Mouse (Mus musculus) midbrain, embryonic 10.5 days (tissue): ENCODE measurements around the gene Ccdc9. TPM values are rescaled to one million over a fixed set of nuclear protein-coding genes. Genes with fewer than 3 reads are reported as not detected.

Source experiments
- DNase-seq: peaks from one replicate; pipeline ENCODE4 v3.0.0-alpha.2; 2017; ENCODE audit warnings: low spot score
- H3K27ac ChIP-seq: fragments of 300-500 bp; sonication (generic); replicated peaks from 2 replicates; pipeline ENCODE4 v1.5.1; 2016; ENCODE audit warnings: mild to moderate bottlenecking
- H3K27me3 ChIP-seq: fragments of 300-500 bp; sonication (generic); 2 replicates; pipeline ENCODE4 v1.6.1; 2016; ENCODE audit warnings: low read depth, mild to moderate bottlenecking; ENCODE audit not compliant: poor library complexity, severe bottlenecking
- H3K36me3 ChIP-seq: fragments of 300-500 bp; sonication (generic); 2 replicates; pipeline ENCODE4 v1.6.1; 2016; ENCODE audit warnings: mild to moderate bottlenecking, moderate library complexity
- H3K4me1 ChIP-seq: fragments of 300-500 bp; sonication (generic); 2 replicates; pipeline ENCODE4 v1.6.1; 2016
- H3K4me3 ChIP-seq: fragments of 300-500 bp; sonication (generic); 2 replicates; pipeline ENCODE4 v1.5.1; 2016; ENCODE audit warnings: mild to moderate bottlenecking, moderate library complexity
- H3K9me3 ChIP-seq: fragments of 300-500 bp; sonication (generic); replicated peaks from 2 replicates; pipeline ENCODE4 v1.6.1; 2016; ENCODE audit warnings: mild to moderate bottlenecking
- WGBS: fragments of 180-500 bp; shearing (Covaris S2); methylation state at CpG from one replicate; pipeline ENCODE4 v1.1.7; 2016; 5-methylcytosine and 5-hydroxymethylcytosine counted together
- polyA plus RNA-seq: library from polyadenylated mRNA; unstranded; fragments of >200 nt; fragmentation: Nextera tagmentation; extraction: Ambion mirVana; gene quantifications from 2 replicates; pipeline ENCODE4 v1.2.1, GENCODE M21; 2016

Ccdc9 gene
- polyA plus RNA-seq, 1 experiment from 2014 or later, result 24.6 TPM

DNA sequence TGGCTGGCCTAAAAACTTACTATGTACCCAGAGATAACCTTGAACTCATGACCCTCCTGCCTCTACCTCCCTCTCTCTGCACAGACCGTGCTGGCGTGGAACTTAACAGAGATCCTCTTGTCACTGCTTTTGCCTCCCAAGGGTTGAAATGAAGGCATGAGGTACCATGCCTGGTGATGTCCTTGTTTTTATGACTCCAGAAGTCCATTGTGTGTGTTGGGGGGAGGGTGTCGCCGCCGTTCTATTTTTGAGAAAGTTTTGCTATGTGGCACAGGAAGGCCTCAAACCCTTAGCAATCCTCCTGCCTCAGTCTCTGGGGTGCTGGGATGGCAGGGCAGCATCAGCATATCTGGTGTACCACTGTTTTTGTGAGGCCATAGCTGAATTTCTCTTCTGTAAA is 12.3 kb upstream of the Ccdc9 start:
- H3K4me1 ChIP-seq, result peaks cover 48% of the 10 kb centered on the region
- DNase-seq, result no peak
- no peaks in the 10 kb centered on the region for H3K9me3 ChIP-seq
- peak overlapping the region; percentile 63 for H3K4me3 ChIP-seq
- peaks cover 18% of the 10 kb centered on the region for H3K27me3 ChIP-seq
- no peaks in the 10 kb centered on the region for H3K36me3 ChIP-seq
- WGBS, result 75% methylated on average over 5 of the region's 5 CpGs
- H3K27ac ChIP-seq, result peak overlapping the region; percentile 83; the same call in 1 of the 2 replicates

DNA sequence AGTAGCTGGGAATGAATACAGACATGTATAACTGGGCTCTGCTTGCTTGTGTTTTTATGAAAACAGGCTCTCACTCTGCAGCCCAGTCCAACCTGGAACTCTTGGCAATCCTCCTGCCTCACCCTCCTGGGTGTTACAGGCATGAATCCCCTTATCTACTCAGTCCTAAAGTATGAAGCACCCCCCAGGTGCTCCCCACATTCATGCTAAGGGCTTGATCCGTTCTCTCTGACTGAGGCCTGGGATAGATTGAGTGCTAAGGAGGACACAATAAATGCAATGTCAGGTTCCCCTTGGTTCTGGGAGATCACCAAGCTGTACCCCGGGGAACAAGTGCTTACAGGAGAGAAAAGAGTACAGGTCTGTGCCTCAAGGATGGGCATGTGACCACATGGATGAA is 11.0 kb upstream of the Ccdc9 start:
- H3K36me3 ChIP-seq, result no peaks in the 10 kb centered on the region
- 77% methylated on average over 2 of the region's 2 CpGs for WGBS
- H3K27ac ChIP-seq, result no peak overlapping the region; the same call in 1 of the 2 replicates
- H3K4me1 ChIP-seq, result peaks cover 48% of the 10 kb centered on the region
- no peak for DNase-seq
- H3K9me3 ChIP-seq, result no peaks in the 10 kb centered on the region
- H3K27me3 ChIP-seq, result peaks cover 18% of the 10 kb centered on the region
- H3K4me3 ChIP-seq, result no peak overlapping the region

DNA sequence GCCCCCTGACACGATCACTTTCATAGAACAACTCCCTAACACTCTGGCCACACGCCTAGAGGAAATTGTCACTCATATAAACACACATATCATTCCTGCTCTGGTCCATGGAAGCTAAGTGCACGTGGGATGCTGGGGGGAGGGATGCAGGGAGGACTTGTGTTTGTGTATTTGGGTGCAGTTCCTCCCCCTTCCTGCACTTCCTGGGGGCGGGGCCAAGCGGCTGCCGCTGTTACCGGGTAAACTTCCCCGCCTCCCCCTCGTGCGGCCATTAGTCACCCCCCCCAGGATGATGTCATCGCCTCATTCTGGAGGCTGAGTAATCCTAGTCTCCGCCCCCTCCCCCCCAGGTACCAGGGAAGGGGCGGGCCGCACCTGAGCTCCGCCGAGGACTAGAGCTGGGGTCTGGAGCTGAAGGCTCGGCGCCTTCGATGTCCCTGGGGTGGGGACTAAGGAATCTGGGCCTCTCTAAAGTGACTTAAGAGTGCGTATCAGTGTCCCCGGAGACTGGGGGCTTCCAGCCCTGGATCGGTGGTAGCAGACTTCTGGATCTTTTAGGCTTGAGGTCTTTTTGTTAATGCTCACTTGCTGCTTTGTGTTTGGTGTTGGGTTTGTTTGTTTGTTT is 10.3 kb upstream of the Ccdc9 start:
- H3K27ac ChIP-seq, result peak overlapping the region; percentile 73
- no peaks in the 10 kb centered on the region for H3K36me3 ChIP-seq
- no peaks in the 10 kb centered on the region for H3K9me3 ChIP-seq
- H3K4me3 ChIP-seq, result peak overlapping the region; percentile 58
- peak; percentile 82 for DNase-seq
- H3K27me3 ChIP-seq, result peaks cover 18% of the 10 kb centered on the region
- H3K4me1 ChIP-seq, result peaks cover 48% of the 10 kb centered on the region
- WGBS, result 1% methylated on average over 22 of the region's 22 CpGs

DNA sequence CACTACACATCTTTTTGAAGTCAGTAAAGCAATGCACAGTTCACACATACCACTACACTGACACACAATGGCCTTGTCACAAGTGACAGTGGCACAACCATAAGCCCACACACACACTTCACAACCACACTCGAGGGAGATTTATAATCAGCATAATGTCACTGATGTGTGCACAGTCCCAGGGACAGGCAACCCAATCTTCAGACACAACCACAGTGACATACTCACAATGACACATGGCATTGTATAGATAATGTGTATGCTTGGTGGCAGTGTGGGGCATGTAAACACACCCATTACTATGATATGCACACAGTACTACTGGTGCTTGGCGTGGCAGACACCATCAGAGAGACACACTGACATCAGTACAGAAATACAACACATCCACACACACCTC is 9.6 kb upstream of the Ccdc9 start:
- H3K9me3 ChIP-seq, result no peaks in the 10 kb centered on the region
- peaks cover 48% of the 10 kb centered on the region for H3K4me1 ChIP-seq
- 45% methylated on average over 2 of the region's 2 CpGs for WGBS
- H3K27me3 ChIP-seq, result peaks cover 18% of the 10 kb centered on the region
- H3K27ac ChIP-seq, result no peak overlapping the region
- H3K4me3 ChIP-seq, result peak overlapping the region; percentile 64
- DNase-seq, result no peak
- H3K36me3 ChIP-seq, result no peaks in the 10 kb centered on the region

DNA sequence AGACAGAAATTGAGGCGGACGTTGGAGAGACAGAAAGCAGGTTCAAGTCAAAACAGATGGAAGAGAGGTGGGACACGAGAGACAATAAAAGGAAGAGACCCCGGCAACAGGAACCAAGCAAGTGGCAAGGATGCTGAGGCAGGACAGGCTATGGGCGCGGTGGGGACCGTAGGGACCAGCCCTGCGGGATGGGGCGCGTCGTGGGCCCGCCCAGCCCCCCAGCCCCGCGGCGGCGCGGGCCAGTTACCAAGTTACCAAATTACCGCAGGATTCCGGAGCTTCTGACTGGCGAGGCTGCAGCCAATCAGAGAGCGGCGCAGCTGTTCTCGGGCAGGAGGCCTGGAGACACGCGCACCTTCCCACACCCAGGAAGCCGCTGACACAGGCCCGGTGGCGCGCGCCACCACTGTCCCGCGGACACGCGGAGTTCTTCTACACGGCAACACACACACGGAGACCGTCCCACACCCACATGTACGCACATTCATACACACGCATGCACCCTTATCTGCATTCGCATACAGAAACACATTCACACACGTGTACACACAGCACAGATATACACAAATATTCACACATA is 8.8 kb upstream of the Ccdc9 start:
- WGBS, result 3% methylated on average over 41 of the region's 41 CpGs
- DNase-seq, result peak; percentile 81
- Histone ChIP-seq H3K27ac (peak overlapping the region; percentile 88), H3K36me3 (no peaks in the 10 kb centered on the region), H3K4me1 (peaks cover 46% of the 10 kb centered on the region), H3K4me3 (peak overlapping the region; percentile 64), H3K9me3 (no peaks in the 10 kb centered on the region), H3K27me3 (peaks cover 18% of the 10 kb centered on the region)

DNA sequence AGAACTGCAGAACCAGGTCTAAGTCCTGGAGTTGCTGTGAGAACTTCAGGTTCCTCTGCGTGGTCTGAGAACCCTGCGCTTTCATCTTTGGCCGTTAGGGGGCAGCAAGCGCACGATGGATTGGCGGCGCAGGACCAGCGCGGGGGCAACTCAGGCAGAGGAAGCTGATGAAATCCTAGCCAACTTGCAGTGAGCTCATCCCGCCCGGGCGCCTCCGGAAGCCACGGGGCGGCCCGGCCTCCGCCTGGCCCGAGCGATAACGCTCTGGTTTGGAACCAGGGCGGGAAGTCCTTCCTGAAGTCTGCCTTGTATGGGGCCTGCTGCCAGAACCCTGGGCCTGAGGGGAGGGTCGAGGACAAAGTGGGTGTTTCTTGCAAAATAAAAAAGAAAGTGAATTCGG is 8.2 kb upstream of the Ccdc9 start:
- peaks cover 41% of the 10 kb centered on the region for H3K4me1 ChIP-seq
- H3K4me3 ChIP-seq, result peak overlapping the region; percentile 64
- WGBS, result under 1% methylated on average over 23 of the region's 23 CpGs
- H3K27me3 ChIP-seq, result peaks cover 18% of the 10 kb centered on the region
- no peaks in the 10 kb centered on the region for H3K36me3 ChIP-seq
- H3K27ac ChIP-seq, result peak overlapping the region; percentile 88
- no peaks in the 10 kb centered on the region for H3K9me3 ChIP-seq
- peak; percentile 95 for DNase-seq

DNA sequence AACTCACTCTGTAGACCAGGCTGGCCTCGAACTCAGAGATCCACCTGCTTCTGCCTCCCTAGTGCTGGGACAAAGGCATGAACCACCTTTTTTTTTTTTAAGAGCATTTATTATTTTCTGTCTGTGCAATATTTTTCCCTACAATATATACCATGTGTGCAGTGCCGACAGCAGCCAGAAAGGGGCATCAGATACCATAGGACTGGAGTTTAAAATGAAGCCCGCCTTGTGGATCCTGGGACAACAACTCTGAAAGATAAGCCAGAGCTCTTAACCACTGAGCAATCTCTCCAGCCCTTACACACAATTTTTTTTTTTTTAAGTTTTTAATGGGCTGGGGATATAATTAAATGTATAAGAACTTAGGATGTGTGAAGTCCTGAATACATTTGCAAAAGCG is 7.8 kb upstream of the Ccdc9 start:
- H3K9me3 ChIP-seq, result no peaks in the 10 kb centered on the region
- H3K36me3 ChIP-seq, result no peaks in the 10 kb centered on the region
- no peak overlapping the region for H3K27ac ChIP-seq
- H3K27me3 ChIP-seq, result peaks cover 18% of the 10 kb centered on the region
- DNase-seq, result no peak
- H3K4me3 ChIP-seq, result peak overlapping the region; percentile 64; the same call in 1 of the 2 replicates
- WGBS, result 33% methylated on average over 4 of the region's 4 CpGs
- H3K4me1 ChIP-seq, result peaks cover 36% of the 10 kb centered on the region

DNA sequence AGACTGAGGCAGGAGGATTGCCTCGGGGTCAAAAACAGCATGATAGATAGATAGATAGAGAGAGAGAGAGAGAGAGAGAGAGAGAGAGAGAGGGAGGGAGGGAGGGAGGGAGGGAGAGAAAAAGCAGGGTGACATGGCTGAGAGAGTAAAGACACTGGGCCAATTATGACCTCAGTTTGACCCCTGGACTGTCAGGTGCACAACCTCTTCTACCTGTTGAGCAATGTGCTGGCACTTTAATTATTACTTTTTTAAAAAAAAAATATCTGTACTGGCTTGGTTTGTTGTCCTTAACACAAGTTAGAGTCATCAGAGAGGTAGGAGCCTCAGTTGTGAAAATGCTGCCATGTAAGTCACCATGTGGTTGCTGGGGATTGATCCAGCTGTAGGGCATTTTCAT is 1.2 kb upstream of the Ccdc9 start:
- Histone ChIP-seq H3K27me3 (no peaks in the 10 kb centered on the region), H3K4me1 (peaks cover 19% of the 10 kb centered on the region), H3K9me3 (no peaks in the 10 kb centered on the region), H3K4me3 (no peak overlapping the region), H3K27ac (no peak overlapping the region), H3K36me3 (peaks cover 17% of the 10 kb centered on the region)
- WGBS, result 68% methylated on average over 1 of the region's 1 CpGs
- DNase-seq, result no peak

DNA sequence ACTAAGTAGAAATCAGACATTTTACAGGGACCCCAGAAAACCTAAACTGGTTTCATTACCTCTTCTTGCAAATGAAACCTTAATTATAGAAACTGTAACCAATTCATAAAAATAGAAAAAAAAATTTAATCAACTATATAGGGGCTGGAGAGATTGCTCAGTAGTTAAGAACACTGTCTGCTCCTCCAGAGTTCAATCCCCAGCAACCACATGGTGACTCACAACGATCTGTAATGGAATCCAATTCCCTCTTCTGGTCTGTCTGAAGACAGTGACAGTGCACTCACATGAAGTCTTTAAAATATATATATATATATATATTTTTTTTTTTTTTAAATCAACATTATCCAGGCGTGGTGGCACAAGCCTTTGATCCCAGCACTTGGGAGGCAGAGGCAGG is 421 bp upstream of the Ccdc9 start:
- WGBS, result 87% methylated on average over 2 of the region's 2 CpGs
- peak overlapping the region; percentile 97 for H3K27ac ChIP-seq

DNA sequence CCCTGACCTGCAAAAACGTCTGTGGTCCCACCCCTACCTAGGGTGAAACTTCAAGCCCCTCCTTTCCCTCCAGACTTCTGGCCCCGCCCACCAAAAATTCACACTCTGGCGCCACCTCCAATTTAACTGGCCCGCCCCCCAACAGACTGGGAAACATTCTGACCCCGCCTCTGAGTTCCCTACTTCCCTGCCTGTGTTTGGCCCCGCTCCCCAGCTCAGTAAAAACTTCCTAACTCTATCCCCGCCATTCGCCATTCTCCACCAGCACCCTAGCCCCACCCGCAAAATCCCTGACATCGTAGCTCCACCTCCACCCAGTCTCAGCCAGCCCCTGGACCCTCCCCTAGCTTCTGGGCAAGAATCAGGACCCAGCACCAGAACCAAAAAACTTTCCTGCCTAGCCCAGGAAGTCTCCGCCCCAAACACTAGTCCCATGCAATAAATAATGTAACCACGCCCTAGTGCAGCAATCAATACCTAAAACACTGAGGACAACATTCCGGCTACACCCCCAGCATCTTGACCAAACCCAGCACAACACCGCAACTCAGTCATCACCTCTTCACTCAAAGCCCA is 1.1 kb downstream of the Ccdc9 start:
- H3K27ac ChIP-seq, result peak overlapping the region; percentile 97; the same call in 1 of the 2 replicates
- DNase-seq, result peak; percentile 30
- no peaks in the 10 kb centered on the region for H3K27me3 ChIP-seq
- peaks cover 40% of the 10 kb centered on the region for H3K36me3 ChIP-seq
- WGBS, result 4% methylated on average over 14 of the region's 14 CpGs
- peaks cover 19% of the 10 kb centered on the region for H3K4me1 ChIP-seq
- H3K9me3 ChIP-seq, result no peaks in the 10 kb centered on the region
- peak overlapping the region; percentile 83 for H3K4me3 ChIP-seq

More for the DNA sequence above, 421 bp upstream of the Ccdc9 start:
- peak overlapping the region; percentile 83 for H3K4me3 ChIP-seq
- peaks cover 25% of the 10 kb centered on the region for H3K36me3 ChIP-seq
- H3K9me3 ChIP-seq, result no peaks in the 10 kb centered on the region
- DNase-seq, result no peak
- no peaks in the 10 kb centered on the region for H3K27me3 ChIP-seq
- peaks cover 19% of the 10 kb centered on the region for H3K4me1 ChIP-seq

DNA sequence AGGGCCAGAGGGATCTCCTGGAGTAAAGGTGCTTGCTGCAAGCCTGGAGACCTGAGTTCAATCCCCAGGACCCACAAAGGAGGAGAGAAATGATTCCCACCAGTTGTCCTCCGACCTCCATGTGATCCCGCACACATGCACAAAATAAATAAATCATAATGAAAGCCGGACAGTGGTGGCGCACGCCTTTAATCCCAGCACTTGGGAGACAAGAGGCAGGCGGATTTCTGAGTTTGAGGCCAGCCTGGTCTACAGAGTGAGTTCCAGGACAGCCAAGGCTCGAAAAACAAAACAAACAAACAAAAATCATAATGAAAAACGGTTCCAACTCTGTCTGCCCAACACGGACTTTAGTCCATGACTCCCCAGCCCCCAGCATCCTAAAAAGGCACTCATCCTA is 1.7 kb downstream of the Ccdc9 start:
- DNase-seq, result no peak
- WGBS, result 83% methylated on average over 9 of the region's 9 CpGs
- no peaks in the 10 kb centered on the region for H3K9me3 ChIP-seq
- H3K4me1 ChIP-seq, result peaks cover 19% of the 10 kb centered on the region
- H3K27me3 ChIP-seq, result no peaks in the 10 kb centered on the region
- no peak overlapping the region for H3K27ac ChIP-seq
- H3K36me3 ChIP-seq, result peaks cover 46% of the 10 kb centered on the region
- peak overlapping the region; percentile 83 for H3K4me3 ChIP-seq

DNA sequence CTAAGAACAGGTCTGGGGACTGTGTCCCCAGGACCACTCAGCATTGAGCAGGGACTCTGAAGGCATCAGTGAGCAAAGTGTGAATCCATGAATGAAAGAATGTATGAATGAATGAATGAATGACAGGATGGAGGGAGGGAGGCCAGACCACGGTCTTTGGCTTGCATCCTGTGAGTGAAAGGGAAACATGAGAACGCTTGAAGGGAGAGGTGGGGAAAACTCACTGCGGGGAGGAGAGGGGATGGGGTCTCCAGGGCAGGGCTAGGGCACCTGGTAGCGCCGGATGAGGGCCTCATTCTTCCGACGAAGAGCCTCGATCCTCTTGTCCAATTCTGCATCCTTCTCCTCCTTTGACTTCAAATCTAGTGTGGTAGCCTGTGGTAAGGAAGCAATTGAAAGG is 2.6 kb downstream of the Ccdc9 start:
- H3K27ac ChIP-seq, result no peak overlapping the region
- WGBS, result 91% methylated on average over 8 of the region's 8 CpGs

DNA sequence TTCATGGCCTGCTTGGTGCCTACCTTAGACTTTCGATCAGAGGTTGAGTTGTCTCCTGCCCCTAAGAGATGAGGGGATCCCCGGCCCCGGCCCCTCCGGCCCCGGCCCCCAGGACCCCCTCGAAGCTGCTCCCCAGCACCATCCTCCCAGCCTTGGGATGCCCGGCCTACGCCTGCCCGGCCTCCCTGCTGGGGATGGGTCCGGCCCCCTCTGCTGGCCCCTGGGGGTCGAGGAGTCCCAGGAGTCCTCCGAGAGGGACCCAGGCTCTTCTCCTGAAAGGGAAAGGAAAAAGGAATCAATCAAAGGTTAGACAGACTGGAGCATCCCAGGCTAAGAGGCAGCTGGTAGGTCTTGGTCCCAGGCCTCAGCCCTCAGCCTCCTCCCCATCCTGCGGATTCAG is 4.3 kb downstream of the Ccdc9 start:
- Histone ChIP-seq H3K4me3 (no peak overlapping the region), H3K27me3 (no peaks in the 10 kb centered on the region), H3K27ac (no peak overlapping the region), H3K36me3 (peaks cover 69% of the 10 kb centered on the region), H3K4me1 (peaks cover 19% of the 10 kb centered on the region), H3K9me3 (no peaks in the 10 kb centered on the region)
- 93% methylated on average over 13 of the region's 13 CpGs for WGBS
- no peak for DNase-seq

More for the DNA sequence above, 2.6 kb downstream of the Ccdc9 start:
- Histone ChIP-seq H3K36me3 (peaks cover 53% of the 10 kb centered on the region), H3K4me1 (peaks cover 19% of the 10 kb centered on the region), H3K4me3 (no peak overlapping the region), H3K27me3 (no peaks in the 10 kb centered on the region), H3K9me3 (no peaks in the 10 kb centered on the region)
- no peak for DNase-seq
